In the genomic region with DNA sequence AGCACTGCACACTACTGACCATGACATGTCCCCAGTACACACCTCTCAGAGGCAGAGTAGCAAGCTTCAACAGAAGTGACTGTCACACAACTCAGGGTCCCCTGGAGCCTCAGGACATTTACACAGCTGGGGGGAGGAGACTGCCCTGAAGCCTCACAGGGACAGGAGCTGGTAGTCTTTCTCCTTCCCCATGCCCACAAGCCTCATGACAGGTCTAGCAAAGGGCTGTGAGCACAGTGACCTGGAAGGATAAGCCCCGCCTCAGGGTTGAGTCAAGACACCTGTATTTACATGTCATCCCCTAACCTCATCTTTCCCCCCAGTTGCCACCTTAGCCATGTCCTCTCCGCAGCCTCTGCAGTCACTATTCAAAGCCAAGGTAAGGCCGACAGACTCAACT, we compare ENCODE assay signal across 11 mouse cellular contexts. TPM values are rescaled to one million over a fixed set of nuclear protein-coding genes. Genes with fewer than 3 reads are reported as not detected.
DNase-seq lines count a peak whose midpoint lies in the region; ATAC-seq and TF ChIP-seq lines count a peak whose summit lies in the region.
"Had no signal": no experiment of that assay in that cellular context is flagged by ENCODE, and none has a peak within 500 bp of the region (broad histone marks: within the 10 kb centered on the region; RNA-seq: fewer than 3 reads in every experiment).

No protein-coding gene starts in this region.

- peak overlapping the region; percentile 59 for H3K4me2 ChIP-seq in kidney, embryonic 15.5 days
- H3K4me2 ChIP-seq in forebrain, embryonic 11.5 days (ENCODE audit: low read depth, low read length, severe bottlenecking): peak overlapping the region; percentile 38
- peak overlapping the region; percentile 57 for H3K4me2 ChIP-seq in intestine, postnatal 0 days (replicated peaks; ENCODE audit: low read depth)
- peak overlapping the region; percentile 50 for H3K4me2 ChIP-seq in neural tube, embryonic 13.5 days

- peak overlapping the region; percentile 28; the same call in 1 of the 2 replicates for H3K4me3 ChIP-seq in kidney, embryonic 15.5 days (replicated peaks)
- no peak overlapping the region for H3K4me3 ChIP-seq in forebrain, embryonic 11.5 days (ENCODE audit: low read depth, low read length)
- H3K4me3 ChIP-seq in intestine, postnatal 0 days (ENCODE audit: low read depth, low read length): peak overlapping the region; percentile 20; the same call in 1 of the 2 replicates
- H3K4me3 ChIP-seq in neural tube, embryonic 13.5 days: no peak overlapping the region

- 0 out of 2 replicates have a peak, but pooled peaks have one; percentile 4 for ATAC-seq in kidney, embryonic 15.5 days (replicated peaks; ENCODE audit: low FRiP score)
- 0 out of 2 replicates have a peak, but pooled peaks have one; percentile 10 for ATAC-seq in forebrain, embryonic 11.5 days (replicated peaks; ENCODE audit: low FRiP score)
- ATAC-seq in intestine, postnatal 0 days: no peak
- no peak for ATAC-seq in neural tube, embryonic 13.5 days (ENCODE audit: low read depth)

- TF ChIP-seq CTCF in intestine, postnatal 0 days (IDR thresholded peaks at IDR 0.05; ENCODE audit: low read depth): no peak

- H3K4me1 ChIP-seq in kidney, embryonic 15.5 days: peaks cover 9% of the 10 kb centered on the region
- H3K4me1 ChIP-seq in forebrain, embryonic 11.5 days (replicated peaks; ENCODE audit: control insufficient read depth, insufficient read depth, low read length): peaks cover 3% of the 10 kb centered on the region; the same call in 1 of the 2 replicates
- H3K4me1 ChIP-seq in intestine, postnatal 0 days (replicated peaks; ENCODE audit: control insufficient read depth, insufficient read depth, low read length): no peaks in the 10 kb centered on the region
- H3K4me1 ChIP-seq in neural tube, embryonic 13.5 days (replicated peaks): peaks cover 7% of the 10 kb centered on the region

- 36% methylated on average over 3 of the region's 3 CpGs for WGBS in kidney, embryonic 15.5 days
- WGBS in forebrain, embryonic 11.5 days: 31% methylated on average over 3 of the region's 3 CpGs
- 45% methylated on average over 3 of the region's 3 CpGs for WGBS in intestine, postnatal 0 days
- 38% methylated on average over 3 of the region's 3 CpGs for WGBS in neural tube, embryonic 13.5 days

- no peaks in the 10 kb centered on the region for H3K9me3 ChIP-seq in kidney, embryonic 15.5 days (replicated peaks)
- no peaks in the 10 kb centered on the region for H3K9me3 ChIP-seq in forebrain, embryonic 11.5 days (ENCODE audit: control insufficient read depth, low read length)
- no peaks in the 10 kb centered on the region for H3K9me3 ChIP-seq in intestine, postnatal 0 days (ENCODE audit: control insufficient read depth)
- no peaks in the 10 kb centered on the region for H3K9me3 ChIP-seq in neural tube, embryonic 13.5 days

- no peaks in the 10 kb centered on the region for H3K36me3 ChIP-seq in kidney, embryonic 15.5 days
- H3K36me3 ChIP-seq in forebrain, embryonic 11.5 days (ENCODE audit: control insufficient read depth, insufficient read depth, low read length): no peaks in the 10 kb centered on the region
- no peaks in the 10 kb centered on the region for H3K36me3 ChIP-seq in intestine, postnatal 0 days (ENCODE audit: control insufficient read depth, insufficient read depth)
- H3K36me3 ChIP-seq in neural tube, embryonic 13.5 days: no peaks in the 10 kb centered on the region

- no peak overlapping the region for H3K9ac ChIP-seq in kidney, embryonic 15.5 days
- no peak overlapping the region for H3K9ac ChIP-seq in forebrain, embryonic 11.5 days (ENCODE audit: low read length)
- H3K9ac ChIP-seq in intestine, postnatal 0 days (ENCODE audit: low read depth, low read length): no peak overlapping the region
- no peak overlapping the region for H3K9ac ChIP-seq in neural tube, embryonic 13.5 days

- H3K27ac ChIP-seq in kidney, embryonic 15.5 days: no peak overlapping the region
- H3K27ac ChIP-seq in forebrain, embryonic 11.5 days (ENCODE audit: low read depth, low read length): no peak overlapping the region
- no peak overlapping the region for H3K27ac ChIP-seq in intestine, postnatal 0 days (ENCODE audit: low read depth, low read length)
- no peak overlapping the region for H3K27ac ChIP-seq in neural tube, embryonic 13.5 days (replicated peaks)

- DNase-seq in kidney, postnatal 25 days: no peak
- DNase-seq in forebrain, embryonic 11.5 days (ENCODE audit: low spot score): peak; percentile 56
- DNase-seq in adrenal gland, adult 8-10 months: no peak
- DNase-seq in cerebellum, adult 11-12 months: no peak
- no peak for DNase-seq in cerebellum, adult 9-10 months
- DNase-seq: adrenal gland, postnatal 36 days; gastrocnemius, postnatal 14 days had no signal

- 0 out of 2 replicates have a peak, but pooled peaks cover 3% of the 10 kb centered on the region for H3K27me3 ChIP-seq in kidney, embryonic 15.5 days
- H3K27me3 ChIP-seq in forebrain, embryonic 11.5 days (ENCODE audit: control insufficient read depth, insufficient read depth, low read length): no peaks in the 10 kb centered on the region
- no peaks in the 10 kb centered on the region for H3K27me3 ChIP-seq in intestine, postnatal 0 days (replicated peaks; ENCODE audit: control insufficient read depth, insufficient read depth, low read length)
- peaks cover 5% of the 10 kb centered on the region; the same call in 1 of the 2 replicates for H3K27me3 ChIP-seq in neural tube, embryonic 13.5 days
- H3K27me3 ChIP-seq: CH12.LX had no signal

RNA-seq across cellular contexts. Expression of gene Fcho1, which starts 15.7 kb away (rescaled TPM):
- polyA plus RNA-seq in kidney, embryonic 15.5 days (2015; fragmentation: Nextera tagmentation; extraction: Ambion mirVana): 6.3 and 6.5 TPM in 2 replicates
- polyA plus RNA-seq in forebrain, embryonic 11.5 days (2014; fragmentation: Nextera tagmentation; extraction: Ambion mirVana): 21.3 and 23.2 TPM in 2 replicates
- polyA plus RNA-seq in intestine, postnatal 0 days (2015; fragmentation: Nextera tagmentation; extraction: Ambion mirVana): 2.2 and 2.5 TPM in 2 replicates
- 54.2 and 55.0 TPM in 2 replicates for polyA plus RNA-seq in neural tube, embryonic 13.5 days (2015; fragmentation: Nextera tagmentation; extraction: Ambion mirVana)
- 1 to 10 TPM; 2.1 to 6.2 (median 3.7) TPM for total RNA-seq in adrenal gland, adult 8-10 months (2022)

RNA-seq across cellular contexts. Expression of gene B3gnt3, which starts 39.6 kb away (rescaled TPM):
- 2.8 and 3.9 TPM in 2 replicates for polyA plus RNA-seq in kidney, embryonic 15.5 days (2015; fragmentation: Nextera tagmentation; extraction: Ambion mirVana)
- polyA plus RNA-seq in forebrain, embryonic 11.5 days (2014; fragmentation: Nextera tagmentation; extraction: Ambion mirVana): 0.51 and 0.64 TPM in 2 replicates
- 30.5 and 33.5 TPM in 2 replicates for polyA plus RNA-seq in intestine, postnatal 0 days (2015; fragmentation: Nextera tagmentation; extraction: Ambion mirVana)
- polyA plus RNA-seq in neural tube, embryonic 13.5 days (2015; fragmentation: Nextera tagmentation; extraction: Ambion mirVana): 0.42 and 0.59 TPM in 2 replicates
- total RNA-seq in adrenal gland, adult 8-10 months (2022): 1 to 10 TPM; 3.0 to 5.1 (median 4.4) TPM

RNA-seq across cellular contexts. Expression of gene Insl3, which starts 52.2 kb away (rescaled TPM):
- 1.2 and 1.7 TPM in 2 replicates for polyA plus RNA-seq in kidney, embryonic 15.5 days (2015; fragmentation: Nextera tagmentation; extraction: Ambion mirVana)
- polyA plus RNA-seq in forebrain, embryonic 11.5 days (2014; fragmentation: Nextera tagmentation; extraction: Ambion mirVana): not detected in 2 replicates
- polyA plus RNA-seq in intestine, postnatal 0 days (2015; fragmentation: Nextera tagmentation; extraction: Ambion mirVana): 2.5 and 3.0 TPM in 2 replicates
- polyA plus RNA-seq in neural tube, embryonic 13.5 days (2015; fragmentation: Nextera tagmentation; extraction: Ambion mirVana): 0.46 and 1.0 TPM in 2 replicates
- 10 to 100 TPM in 1 of 4 experiments, 1 to 10 TPM in 3; 3.9 to 12.3 (median 7.1) TPM for total RNA-seq in adrenal gland, adult 8-10 months (2022)

Comparison
In these comparisons a context has a peak if more than half of its experiments do, and no peak if none do; other contexts are left out.
1. ATAC-seq: peak in kidney, embryonic 15.5 days (single experiment) and forebrain, embryonic 11.5 days (single experiment); none in intestine, postnatal 0 days (single experiment) and neural tube, embryonic 13.5 days (single experiment).
2. H3K4me3 ChIP-seq: peak in kidney, embryonic 15.5 days (single experiment) and intestine, postnatal 0 days (single experiment); none in forebrain, embryonic 11.5 days (single experiment) and neural tube, embryonic 13.5 days (single experiment).
3. Peak in every context shown above with its lines, with median percentiles within 50 percentile points of each other: H3K4me2 ChIP-seq.